Mouse (Mus musculus) lung, adult 2 months (tissue): ENCODE measurements around the gene Pum3. TPM values are rescaled to one million over a fixed set of nuclear protein-coding genes. Genes with fewer than 3 reads are reported as not detected.
A peak's percentile ranks its signal among the peaks of the same experiment; 100 is the strongest.

Experiments used
- DNase-seq: peaks from one replicate; pipeline ENCODE4 v3.0.0; 2022
- H3K4me1 ChIP-seq: fragments of 200-500 bp; 2 replicates; pipeline ENCODE4 v1.6.1; 2011; ENCODE audit warnings: low read length; ENCODE audit not compliant: control insufficient read depth, insufficient read depth
- H3K4me3 ChIP-seq: fragments of 200-500 bp; replicated peaks from 2 replicates; pipeline ENCODE3; 2011; ENCODE audit warnings: low read depth, mild to moderate bottlenecking, control low read depth, low read length; ENCODE audit errors: extremely low read depth
- CTCF ChIP-seq: fragments of 200-500 bp; IDR thresholded peaks from 2 replicates; pipeline ENCODE4 v1.5.1; 2011; ENCODE audit warnings: mild to moderate bottlenecking, low read length, control low read depth; ENCODE audit not compliant: insufficient read depth
- POLR2A ChIP-seq: fragments of 200-500 bp; IDR thresholded peaks from 2 replicates; pipeline ENCODE4 v1.6.1; 2011; ENCODE audit warnings: low read depth, mild to moderate bottlenecking, control low read depth, low read length, borderline replicate concordance; ENCODE audit errors: extremely low read depth
- WGBS: fragments of 180-500 bp; shearing (Covaris S2); methylation state at CpG from one replicate; pipeline ENCODE4 v1.1.7; 2018; 5-methylcytosine and 5-hydroxymethylcytosine counted together
- polyA plus RNA-seq: library from polyadenylated mRNA; depleted of rRNA; stranded (reverse); fragments of >200 nt; gene quantifications from 2 replicates; pipeline ENCODE4 v1.2.3, GENCODE M21; 2012; rRNA removed

The Pum3 gene
- polyA plus RNA-seq, result 10.3 and 18.9 TPM in 2 replicates

GRCm38 (mm10) chr19:27429745-27430251 is at the start of gene Pum3:
Gene Pum3, minus strand, starts transcription at chr19:27429825.
- Histone ChIP-seq H3K4me3 (peak within 1 kb of the TSS; percentile 74), H3K4me1 (0 out of 2 replicates have a peak, but pooled peaks cover 2% of the 10 kb centered on the region)
- no peak for TF ChIP-seq CTCF
- peak; percentile 96; the same call in 1 of the 2 replicates for TF ChIP-seq POLR2A
- under 1% methylated on average over 40 of the region's 40 CpGs for whole genome bisulfite sequencing
- peak; percentile 94 for DNase-seq

- DNase-seq, result no peak
- Histone ChIP-seq H3K4me1 (no peaks in the 10 kb centered on the region), H3K4me3 (no peak overlapping the region)
- no peak for TF ChIP-seq POLR2A
- no peak for TF ChIP-seq CTCF
- 58% methylated on average over 4 of the region's 4 CpGs for WGBS
These were observed 37.1 kb upstream of the Pum3 start for GRCm38 (mm10) chr19:27466691-27467090.

- no peak for DNase-seq
- 41% methylated on average over 4 of the region's 4 CpGs for WGBS
- no peak for TF ChIP-seq CTCF
- no peak for TF ChIP-seq POLR2A
These were observed 33.0 kb upstream of the Pum3 start for GRCm38 (mm10) chr19:27462656-27463055.

GRCm38 (mm10) chr19:27450458-27450857 is 20.8 kb upstream of the Pum3 start:
- H3K4me3 ChIP-seq, result no peak overlapping the region
- 24% methylated on average over 4 of the region's 4 CpGs for WGBS
- peak; percentile 30 for DNase-seq
- no peaks in the 10 kb centered on the region for H3K4me1 ChIP-seq
- no peak for TF ChIP-seq POLR2A
- peak; percentile 87 for TF ChIP-seq CTCF

More at GRCm38 (mm10) chr19:27462656-27463055, 33.0 kb upstream of the Pum3 start:
- Histone ChIP-seq H3K4me3 (no peak overlapping the region), H3K4me1 (no peaks in the 10 kb centered on the region)

GRCm38 (mm10) chr19:27447515-27447914 is 17.9 kb upstream of the Pum3 start:
- no peak for DNase-seq
- 0 out of 2 replicates have a peak, but pooled peaks have one; percentile 21 for TF ChIP-seq CTCF
- no peak for TF ChIP-seq POLR2A
- 27% methylated on average over 7 of the region's 7 CpGs for WGBS
- Histone ChIP-seq H3K4me1 (no peaks in the 10 kb centered on the region), H3K4me3 (no peak overlapping the region)

GRCm38 (mm10) chr19:27441106-27441505 is 11.5 kb upstream of the Pum3 start:
- TF ChIP-seq POLR2A, result no peak
- no peak for TF ChIP-seq CTCF
- WGBS, result 74% methylated on average over 5 of the region's 5 CpGs
- no peak for DNase-seq
- Histone ChIP-seq H3K4me3 (no peak overlapping the region), H3K4me1 (no peaks in the 10 kb centered on the region)

GRCm38 (mm10) chr19:27437982-27438652 is 8.5 kb upstream of the Pum3 start:
- 68% methylated on average over 10 of the region's 10 CpGs for WGBS
- H3K4me1 ChIP-seq, result no peaks in the 10 kb centered on the region
- H3K4me3 ChIP-seq, result no peak overlapping the region
- no peak for DNase-seq
- TF ChIP-seq CTCF, result no peak
- TF ChIP-seq POLR2A, result no peak

GRCm38 (mm10) chr19:27430406-27430805 is 781 bp upstream of the Pum3 start:
- H3K4me3 ChIP-seq, result peak overlapping the region; percentile 74
- TF ChIP-seq CTCF (no peak), POLR2A (no peak)
- peak; percentile 18 for DNase-seq
- 0 out of 2 replicates have a peak, but pooled peaks cover 2% of the 10 kb centered on the region for H3K4me1 ChIP-seq
- under 1% methylated on average over 10 of the region's 10 CpGs for WGBS

- H3K4me3 ChIP-seq, result peak overlapping the region; percentile 71
- WGBS, result under 1% methylated on average over 16 of the region's 16 CpGs
- TF ChIP-seq CTCF (no peak), POLR2A (no peak)
- no peak for DNase-seq
- H3K4me1 ChIP-seq, result 0 out of 2 replicates have a peak, but pooled peaks cover 2% of the 10 kb centered on the region
These were observed 344 bp downstream of the Pum3 start for GRCm38 (mm10) chr19:27429281-27429680.

- TF ChIP-seq CTCF (no peak), POLR2A (no peak)
- Histone ChIP-seq H3K4me1 (0 out of 2 replicates have a peak, but pooled peaks cover 2% of the 10 kb centered on the region), H3K4me3 (no peak overlapping the region)
- DNase-seq, result no peak
- WGBS, result 61% methylated on average over 2 of the region's 2 CpGs
These were observed 1.8 kb downstream of the Pum3 start for GRCm38 (mm10) chr19:27427865-27428264.
